Mouse (Mus musculus) c-Kit-positive CD71-positive TER-119-positive erythroid progenitor cells, embryonic 14.5 days (primary cell): ENCODE data around the gene Fnbp1.
"Not testable (repeated sequence)": the region's sequence is repeated elsewhere in the genome, so short reads cannot be mapped to it uniquely, and the experiment has no call there.

Source experiments
- DNase-seq: peaks from one replicate; pipeline ENCODE4 v3.0.0-alpha.2; 2013; ENCODE audit warnings: low spot score

Fnbp1 gene

DNA sequence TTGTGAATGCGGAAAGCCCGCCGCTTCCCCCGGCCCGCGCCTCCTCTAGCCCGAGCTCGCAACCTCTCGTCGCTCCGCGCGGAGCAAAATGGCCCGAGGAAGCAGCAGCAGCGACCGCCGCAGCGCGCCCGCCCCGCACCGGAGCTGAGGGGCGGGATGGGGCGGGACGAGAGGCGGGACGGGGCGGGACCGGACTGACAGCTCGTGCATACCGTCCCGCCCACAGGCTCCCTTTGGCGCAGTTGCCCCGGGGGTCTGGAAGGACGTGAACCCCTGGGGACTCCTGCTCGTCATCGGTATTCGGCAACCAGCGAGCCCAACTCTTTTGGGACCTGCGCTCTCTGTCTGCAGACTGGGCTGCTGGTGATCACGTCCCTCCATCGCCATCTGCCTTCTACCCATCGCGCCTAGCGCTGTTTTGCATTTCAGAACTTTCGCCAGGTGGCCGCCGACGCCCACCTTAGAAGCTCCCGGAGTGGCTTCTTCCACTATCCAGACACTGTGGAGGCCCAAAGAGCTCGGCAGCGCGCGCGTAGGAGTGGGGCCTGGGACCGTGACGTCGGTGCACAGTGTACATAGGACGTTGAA, at the start of gene Fnbp1:
Fnbp1 (minus strand) TSS at position 142 of the 588 bp plus-strand sequence.
- DNase-seq: peak; percentile 69

DNA sequence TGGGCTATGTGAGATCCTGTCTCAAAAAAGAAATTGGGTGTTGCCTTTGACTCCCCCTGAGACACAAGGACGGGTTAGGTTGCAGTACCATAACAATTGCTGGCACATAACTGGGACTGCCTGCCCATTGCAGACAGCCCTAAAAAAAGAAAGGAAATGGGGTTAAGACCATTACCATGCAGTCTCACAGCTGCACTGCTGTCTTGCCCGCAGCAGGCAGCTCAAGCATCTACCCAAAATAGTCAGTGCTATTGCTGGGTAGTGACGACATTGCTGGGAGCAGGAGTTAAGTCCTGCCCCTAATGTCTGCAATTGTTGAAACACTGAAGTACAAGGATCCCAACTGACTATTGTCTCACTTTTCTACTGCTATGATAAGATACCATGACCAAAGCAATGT, 47.8 kb upstream of the Fnbp1 start:
- DNase-seq: no peak

DNA sequence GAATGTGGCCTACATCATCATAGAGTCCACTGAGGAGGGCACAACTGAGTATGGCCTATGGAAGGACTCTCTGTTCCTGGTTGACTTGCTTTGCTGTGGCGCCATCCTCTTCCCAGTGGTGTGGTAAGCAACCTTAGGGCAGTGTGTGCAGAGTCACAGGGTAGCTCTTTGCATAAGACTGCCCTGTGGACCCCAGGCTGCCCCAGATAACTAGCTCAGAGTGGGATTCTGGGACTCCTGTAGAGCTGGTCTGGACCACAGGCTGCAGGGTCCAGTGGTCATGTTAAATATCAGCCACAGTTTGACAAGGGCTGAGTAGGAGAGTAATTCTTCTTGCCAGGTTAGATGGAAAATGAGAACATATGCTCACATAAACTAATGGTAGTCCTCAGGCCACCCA, 46.9 kb upstream of the Fnbp1 start:
- DNase-seq: no peak

- DNase-seq: no peak
These were observed 42.0 kb upstream of the Fnbp1 start for GRCm38 (mm10) chr2:31183830-31184229.

GRCm38 (mm10) chr2:31182786-31183330, 41.0 kb upstream of the Fnbp1 start:
- no peak for DNase-seq

- DNase-seq: no peak
These were observed 38.3 kb upstream of the Fnbp1 start for GRCm38 (mm10) chr2:31180081-31180551.

DNA sequence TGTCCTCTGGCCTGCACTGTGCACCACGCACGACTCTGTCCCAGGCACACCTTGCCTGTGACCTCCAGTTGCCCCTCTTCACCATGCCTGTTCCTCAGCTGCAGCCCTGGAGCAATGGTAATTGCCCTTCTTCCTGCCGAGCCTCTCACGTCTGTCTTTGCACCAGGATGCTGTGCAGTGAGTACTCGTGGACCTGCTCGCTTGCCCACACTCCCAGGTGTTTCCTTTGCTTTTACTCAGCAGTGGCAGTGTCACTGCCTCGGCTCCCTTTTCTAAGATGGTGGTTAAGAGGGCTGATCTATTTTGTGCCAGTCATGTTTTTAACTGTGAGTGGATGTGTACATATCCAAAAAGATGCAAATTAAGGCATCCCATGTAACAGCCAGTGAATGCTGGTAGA, 37.7 kb upstream of the Fnbp1 start:
- DNase-seq: no peak

GRCm38 (mm10) chr2:31178593-31178992, 36.8 kb upstream of the Fnbp1 start:
- not testable (repeated sequence) for DNase-seq

DNA sequence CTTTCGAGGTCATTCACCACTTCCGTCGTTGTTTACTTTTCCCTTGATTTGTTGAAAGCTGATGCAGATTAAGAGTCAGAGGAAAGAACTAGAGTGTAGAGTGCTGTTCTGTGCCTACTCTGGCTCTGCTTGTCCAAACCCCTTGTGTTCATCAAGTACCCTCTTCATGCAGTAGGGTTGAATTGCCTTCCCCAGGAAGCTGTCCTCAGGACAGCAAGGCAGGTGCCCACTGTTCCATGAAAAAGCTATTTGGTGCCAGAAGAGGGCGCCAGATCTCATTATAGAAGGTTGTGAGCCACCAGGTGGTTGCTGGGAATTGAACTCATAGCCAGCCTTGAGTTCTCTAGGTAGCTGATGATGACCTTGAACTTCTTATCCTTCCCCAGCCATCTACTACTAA, 31.5 kb upstream of the Fnbp1 start:
- DNase-seq: no peak

- DNase-seq: no peak
These were observed 30.7 kb upstream of the Fnbp1 start for GRCm38 (mm10) chr2:31172536-31172935.

- DNase-seq: no peak
These were observed 30.2 kb upstream of the Fnbp1 start for GRCm38 (mm10) chr2:31172001-31172400.

- no peak for DNase-seq
These were observed 28.4 kb upstream of the Fnbp1 start for GRCm38 (mm10) chr2:31170164-31170563.

- DNase-seq: no peak
These were observed 27.2 kb upstream of the Fnbp1 start for GRCm38 (mm10) chr2:31169001-31169400.

- not testable (repeated sequence) for DNase-seq
These were observed 25.8 kb upstream of the Fnbp1 start for GRCm38 (mm10) chr2:31167571-31167970.

DNA sequence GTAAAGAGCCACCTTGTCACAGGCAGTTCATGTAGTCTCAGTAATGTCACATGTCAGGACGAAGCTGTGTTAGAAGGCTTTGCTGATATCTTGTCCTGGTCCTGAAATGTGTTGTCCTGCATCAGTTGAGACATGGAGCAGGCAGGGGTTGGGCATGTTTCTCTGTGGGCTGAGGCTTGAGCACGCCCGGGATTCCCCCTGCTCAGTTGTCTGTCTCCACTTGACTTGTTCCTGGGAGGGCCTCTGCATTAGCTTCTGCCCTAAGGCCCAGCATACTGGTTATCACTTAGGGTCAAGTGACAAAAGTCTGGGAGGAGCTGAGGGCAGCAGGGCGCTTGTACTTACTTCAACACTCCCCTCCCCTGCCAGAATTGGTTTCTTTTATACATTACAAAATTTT, 23.7 kb upstream of the Fnbp1 start:
- DNase-seq: no peak

DNA sequence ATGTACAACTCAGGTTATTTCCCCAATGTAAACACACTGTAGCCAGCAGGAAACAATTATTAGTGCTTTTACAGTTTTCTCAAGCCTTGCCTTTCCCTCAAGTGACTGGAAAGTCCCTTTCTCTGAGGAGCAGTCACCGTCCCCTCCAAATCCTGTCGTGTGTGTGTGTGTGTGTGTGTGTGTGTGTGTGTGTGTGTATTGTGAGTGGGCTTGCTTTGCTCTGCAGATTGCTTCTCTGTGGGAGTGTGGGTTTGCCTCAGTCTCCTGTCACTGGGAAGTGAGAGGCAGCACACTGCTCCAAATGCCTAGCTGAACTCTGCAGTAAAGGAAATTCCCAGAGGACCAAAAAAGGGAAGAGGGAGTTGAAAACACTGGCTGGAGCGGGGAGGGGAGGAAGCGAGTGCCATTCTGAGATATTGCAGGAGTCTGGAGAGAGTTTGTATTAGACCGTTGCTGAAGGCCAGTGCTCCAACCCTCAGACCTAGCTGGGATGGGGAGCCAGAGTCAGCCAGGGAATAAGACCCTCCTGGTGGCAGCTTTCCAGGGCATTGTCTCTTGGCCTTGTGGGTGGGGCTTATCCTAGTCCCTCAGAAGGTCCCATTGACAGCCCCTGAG, 23.1 kb upstream of the Fnbp1 start:
- no peak for DNase-seq

GRCm38 (mm10) chr2:31163361-31164118, 21.7 kb upstream of the Fnbp1 start:
- DNase-seq: no peak

DNA sequence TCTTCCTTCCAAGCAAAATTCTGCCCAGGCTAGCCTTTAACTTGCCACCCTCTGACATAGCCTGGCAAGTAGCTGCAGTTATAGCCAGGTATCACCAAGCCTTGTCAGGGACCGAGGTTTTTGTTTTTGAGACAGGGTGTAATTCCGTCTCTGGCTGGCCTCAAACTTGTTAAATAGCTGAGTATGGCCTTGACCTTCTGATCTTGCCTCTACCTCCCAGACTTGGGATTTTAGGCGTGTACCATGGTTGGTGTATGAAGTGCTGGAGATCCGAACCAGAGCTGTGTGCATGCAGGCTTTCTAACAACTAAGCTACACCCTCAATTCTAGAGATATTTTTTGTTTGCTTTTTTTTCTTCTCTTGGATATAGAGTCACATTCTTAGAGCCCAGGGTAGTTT, 19.8 kb upstream of the Fnbp1 start:
- no peak for DNase-seq

- peak; percentile 47 for DNase-seq
These were observed 18.5 kb upstream of the Fnbp1 start for GRCm38 (mm10) chr2:31160147-31160920.

DNA sequence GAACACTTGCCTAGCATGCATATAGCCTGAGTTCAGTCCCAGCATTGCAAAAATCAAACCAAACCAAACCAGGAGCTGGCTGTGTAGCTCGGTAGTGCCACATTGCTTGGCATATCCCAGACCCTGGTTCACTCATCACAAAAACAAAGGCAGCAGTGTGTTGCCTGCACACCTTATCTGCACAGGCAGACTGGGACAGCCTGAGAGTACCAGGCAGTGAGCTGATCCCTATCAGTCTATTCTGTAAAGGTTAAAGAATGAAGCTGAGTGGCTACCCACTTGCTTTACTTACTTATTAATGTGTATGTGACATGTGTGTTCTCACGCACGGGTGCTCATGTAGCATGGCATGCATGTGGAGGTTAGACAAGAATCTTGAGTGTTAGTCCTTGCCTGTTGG, 15.0 kb upstream of the Fnbp1 start:
- no peak for DNase-seq

DNA sequence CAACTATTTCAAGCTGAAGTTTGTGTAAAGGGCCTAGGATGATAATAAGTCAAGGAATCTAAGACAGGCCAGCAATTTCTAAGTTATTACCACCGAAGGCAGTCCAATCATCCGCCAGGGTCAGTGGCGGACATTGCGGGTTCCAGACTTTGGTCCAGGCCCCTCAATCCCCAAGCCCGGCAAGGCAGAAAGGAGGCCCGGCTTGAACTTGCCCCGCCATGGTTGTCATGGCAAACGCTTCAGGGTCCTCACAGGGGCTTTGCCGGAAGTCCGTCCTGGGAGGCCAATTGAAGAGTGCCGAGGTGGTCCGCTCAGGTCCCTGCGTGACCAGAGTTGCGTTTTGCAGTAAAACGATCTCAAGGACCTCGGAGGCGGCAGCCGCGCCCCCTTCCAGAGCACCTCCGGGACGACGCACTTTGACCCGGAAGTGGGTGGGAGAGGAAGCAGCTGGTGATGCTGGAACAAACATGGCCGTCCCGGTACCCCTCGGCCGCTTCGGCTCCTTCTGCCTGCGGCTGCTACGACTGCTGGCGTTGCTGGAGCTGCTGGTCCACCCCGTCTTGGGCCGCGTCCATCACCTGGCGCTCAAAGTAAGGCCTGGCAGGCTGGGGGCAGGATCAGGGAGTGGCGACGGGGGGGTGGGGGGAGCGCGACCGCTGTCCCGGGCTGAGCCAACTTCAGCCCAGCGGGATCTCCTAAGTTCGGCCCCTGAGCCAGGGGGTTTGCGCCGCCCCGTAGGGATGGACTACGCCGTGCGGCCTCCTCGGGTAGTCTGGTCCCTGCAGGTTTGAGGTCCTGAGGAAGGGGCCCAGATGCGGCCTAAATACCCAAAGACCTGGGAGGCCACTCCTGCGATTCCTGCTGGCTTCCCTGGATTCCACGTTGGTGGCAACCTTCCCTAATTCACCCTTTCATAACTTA, 10.3 kb upstream of the Fnbp1 start, which contains the start of gene Gpr107:
Gpr107 (plus strand) TSS at position 425 of the 921 bp plus-strand sequence.
- DNase-seq: peak; percentile 79
